ENCODE assay signal across 24 mouse cellular contexts in genomic region chr9:119939646-119940045, GRCm38 (mm10). TPM values are rescaled to one million over a fixed set of nuclear protein-coding genes. Genes with fewer than 3 reads are reported as not detected.
DNase-seq lines count a peak whose midpoint lies in the region; ATAC-seq lines count a peak whose summit lies in the region.
"Had no signal": no experiment of that assay in that cellular context is flagged by ENCODE, and none has a peak within 500 bp of the region (broad histone marks: within the 10 kb centered on the region; RNA-seq: fewer than 3 reads in every experiment).

No protein-coding gene starts in this region.

- no peaks in the 10 kb centered on the region for H3K36me3 ChIP-seq in lung, embryonic 16.5 days (ENCODE audit: control insufficient read depth, insufficient read depth, low read length)
- H3K36me3 ChIP-seq in embryonic facial prominence, embryonic 12.5 days: no peaks in the 10 kb centered on the region
- no peaks in the 10 kb centered on the region for H3K36me3 ChIP-seq in limb, embryonic 10.5 days
- H3K36me3 ChIP-seq: embryonic facial prominence, embryonic 15.5 days; forebrain, embryonic 12.5 days; forebrain, embryonic 15.5 days; hindbrain, embryonic 12.5 days; hindbrain, embryonic 15.5 days had no signal

- no peak overlapping the region for H3K4me2 ChIP-seq in lung, embryonic 16.5 days (ENCODE audit: low read depth, low read length)
- no peak overlapping the region for H3K4me2 ChIP-seq in embryonic facial prominence, embryonic 12.5 days (replicated peaks)
- H3K4me2 ChIP-seq: embryonic facial prominence, embryonic 15.5 days; forebrain, embryonic 12.5 days; forebrain, embryonic 15.5 days; heart, embryonic 11.5 days; hindbrain, embryonic 12.5 days; hindbrain, embryonic 15.5 days had no signal

- no peak overlapping the region for H3K27ac ChIP-seq in lung, embryonic 16.5 days (ENCODE audit: low read length)
- H3K27ac ChIP-seq in embryonic facial prominence, embryonic 12.5 days: peak overlapping the region; percentile 50; the same call in 1 of the 2 replicates
- peak overlapping the region; percentile 78; the same call in 1 of the 2 replicates for H3K27ac ChIP-seq in limb, embryonic 10.5 days
- H3K27ac ChIP-seq: embryonic facial prominence, embryonic 15.5 days; forebrain, embryonic 12.5 days; forebrain, embryonic 15.5 days; hindbrain, embryonic 12.5 days; hindbrain, embryonic 15.5 days had no signal

- H3K4me3 ChIP-seq in lung, embryonic 16.5 days (ENCODE audit: low read length): no peak overlapping the region
- no peak overlapping the region for H3K4me3 ChIP-seq in embryonic facial prominence, embryonic 12.5 days
- H3K4me3 ChIP-seq in limb, embryonic 10.5 days: no peak overlapping the region
- H3K4me3 ChIP-seq: embryonic facial prominence, embryonic 15.5 days; forebrain, embryonic 12.5 days; forebrain, embryonic 15.5 days; hindbrain, embryonic 12.5 days; hindbrain, embryonic 15.5 days had no signal

- no peak for DNase-seq in lung, postnatal 4 days
- DNase-seq in limb, embryonic 10.5 days (ENCODE audit: low spot score): no peak
- DNase-seq in cerebellum, adult 9-10 months: no peak
- DNase-seq in frontal cortex, postnatal 25 days (ENCODE audit: low spot score in 2 of 2): no peak
- DNase-seq in frontal cortex, postnatal 10 days (ENCODE audit: low spot score in 2 of 2): no peak
- DNase-seq: adrenal gland, adult 2 months; adrenal gland, postnatal 14 days; cerebellum, adult 11 months; cerebellum, adult 2 months; cerebellum, postnatal 10 days; cerebellum, postnatal 36 days; gastrocnemius, postnatal 10 days; heart, adult 11 months; kidney, adult 2 months had no signal

- ATAC-seq in lung, embryonic 16.5 days (ENCODE audit: low read depth): no peak
- ATAC-seq in embryonic facial prominence, embryonic 12.5 days (ENCODE audit: insufficient number of reproducible peaks, insufficient read depth, low FRiP score, low TSS enrichment): no peak
- ATAC-seq: CD4-positive, CD25-positive, alpha-beta regulatory T cell, adult 4 months; forebrain, embryonic 15.5 days; intestine, postnatal 0 days had no signal

- WGBS in lung, embryonic 16.5 days: 58% methylated on average over 10 of the region's 10 CpGs
- 28% methylated on average over 10 of the region's 10 CpGs for WGBS in embryonic facial prominence, embryonic 12.5 days
- 69% methylated on average over 10 of the region's 10 CpGs for WGBS in limb, embryonic 10.5 days

- no peaks in the 10 kb centered on the region for H3K27me3 ChIP-seq in lung, embryonic 16.5 days (ENCODE audit: control insufficient read depth, insufficient read depth, low read depth, low read length)
- H3K27me3 ChIP-seq in embryonic facial prominence, embryonic 12.5 days: no peaks in the 10 kb centered on the region
- H3K27me3 ChIP-seq in limb, embryonic 10.5 days (ENCODE audit: low read depth, poor library complexity, severe bottlenecking): no peaks in the 10 kb centered on the region
- H3K27me3 ChIP-seq: embryonic facial prominence, embryonic 15.5 days; forebrain, embryonic 12.5 days; forebrain, embryonic 15.5 days; hindbrain, embryonic 12.5 days; hindbrain, embryonic 15.5 days had no signal

- peaks cover 7% of the 10 kb centered on the region for H3K4me1 ChIP-seq in lung, embryonic 16.5 days (replicated peaks; ENCODE audit: control insufficient read depth, insufficient read depth, low read length)
- peaks cover 22% of the 10 kb centered on the region for H3K4me1 ChIP-seq in embryonic facial prominence, embryonic 12.5 days
- peaks cover 57% of the 10 kb centered on the region for H3K4me1 ChIP-seq in limb, embryonic 10.5 days

- 0 out of 2 replicates have a peak overlapping the region, but pooled peaks have one; percentile 31 for H3K9ac ChIP-seq in lung, embryonic 16.5 days (ENCODE audit: low read length)
- H3K9ac ChIP-seq in embryonic facial prominence, embryonic 12.5 days: no peak overlapping the region
- H3K9ac ChIP-seq: embryonic facial prominence, embryonic 15.5 days; forebrain, embryonic 12.5 days; forebrain, embryonic 15.5 days; hindbrain, embryonic 12.5 days; hindbrain, embryonic 15.5 days had no signal

- H3K9me3 ChIP-seq in lung, embryonic 16.5 days (ENCODE audit: control insufficient read depth, low read length): no peaks in the 10 kb centered on the region
- no peaks in the 10 kb centered on the region for H3K9me3 ChIP-seq in embryonic facial prominence, embryonic 12.5 days
- no peaks in the 10 kb centered on the region for H3K9me3 ChIP-seq in limb, embryonic 10.5 days (replicated peaks)
- H3K9me3 ChIP-seq: embryonic facial prominence, embryonic 15.5 days; forebrain, embryonic 12.5 days; forebrain, embryonic 15.5 days; hindbrain, embryonic 12.5 days; hindbrain, embryonic 15.5 days had no signal

RNA-seq across cellular contexts. Expression of gene Ttc21a, which starts 2.2 kb away (rescaled TPM):
- polyA plus RNA-seq in lung, embryonic 16.5 days (2015; fragmentation: Nextera tagmentation; extraction: Ambion mirVana): 1.3 and 2.1 TPM in 2 replicates
- 0.23 and 0.37 TPM in 2 replicates for polyA plus RNA-seq in embryonic facial prominence, embryonic 12.5 days (2016; fragmentation: Nextera tagmentation; extraction: Ambion mirVana)
- 0.34 and 0.43 TPM in 2 replicates for polyA plus RNA-seq in limb, embryonic 10.5 days (2016; fragmentation: Nextera tagmentation; extraction: Ambion mirVana)
- polyA plus RNA-seq: intestine, postnatal 0 days had no signal

RNA-seq across cellular contexts. Expression of gene Gorasp1, which starts 2.3 kb away (rescaled TPM):
- polyA plus RNA-seq in lung, embryonic 16.5 days (2015; fragmentation: Nextera tagmentation; extraction: Ambion mirVana): 29.8 and 35.7 TPM in 2 replicates
- polyA plus RNA-seq in embryonic facial prominence, embryonic 12.5 days (2016; fragmentation: Nextera tagmentation; extraction: Ambion mirVana): 27.0 and 28.8 TPM in 2 replicates
- polyA plus RNA-seq in limb, embryonic 10.5 days (2016; fragmentation: Nextera tagmentation; extraction: Ambion mirVana): 30.3 and 33.0 TPM in 2 replicates

RNA-seq across cellular contexts. Expression of gene Csrnp1, which starts 44.8 kb away (rescaled TPM):
- polyA plus RNA-seq in lung, embryonic 16.5 days (2015; fragmentation: Nextera tagmentation; extraction: Ambion mirVana): 9.6 and 9.8 TPM in 2 replicates
- 3.4 and 4.6 TPM in 2 replicates for polyA plus RNA-seq in embryonic facial prominence, embryonic 12.5 days (2016; fragmentation: Nextera tagmentation; extraction: Ambion mirVana)
- 3.2 and 3.5 TPM in 2 replicates for polyA plus RNA-seq in limb, embryonic 10.5 days (2016; fragmentation: Nextera tagmentation; extraction: Ambion mirVana)

RNA-seq across cellular contexts. Expression of gene Wdr48, which starts 45.0 kb away (rescaled TPM):
- polyA plus RNA-seq in lung, embryonic 16.5 days (2015; fragmentation: Nextera tagmentation; extraction: Ambion mirVana): 50.9 and 53.4 TPM in 2 replicates
- 65.1 and 69.6 TPM in 2 replicates for polyA plus RNA-seq in embryonic facial prominence, embryonic 12.5 days (2016; fragmentation: Nextera tagmentation; extraction: Ambion mirVana)
- polyA plus RNA-seq in limb, embryonic 10.5 days (2016; fragmentation: Nextera tagmentation; extraction: Ambion mirVana): 66.0 and 71.8 TPM in 2 replicates
